In genomic region chr11:71017051-71017450, GRCm38 (mm10) we compare ENCODE assay signal across 19 mouse cellular contexts. TPM values are rescaled to one million over a fixed set of nuclear protein-coding genes. Genes with fewer than 3 reads are reported as not detected.
A peak's percentile ranks its signal among the peaks of the same experiment; 100 is the strongest.
DNase-seq lines count a peak whose midpoint lies in the region; ATAC-seq and TF ChIP-seq lines count a peak whose summit lies in the region.
"Had no signal": no experiment of that assay in that cellular context is flagged by ENCODE, and none has a peak within 500 bp of the region (broad histone marks: within the 10 kb centered on the region; RNA-seq: fewer than 3 reads in every experiment).

No protein-coding gene starts in this region.

- H3K9ac ChIP-seq in forebrain, embryonic 12.5 days = no peak overlapping the region
- H3K9ac ChIP-seq in forebrain, postnatal 0 days = no peak overlapping the region
- no peak overlapping the region for H3K9ac ChIP-seq in hindbrain, embryonic 14.5 days
- H3K9ac ChIP-seq in hindbrain, embryonic 16.5 days (ENCODE audit: low read depth, low read length) = no peak overlapping the region
- H3K9ac ChIP-seq in midbrain, embryonic 15.5 days = no peak overlapping the region
- H3K9ac ChIP-seq in midbrain, postnatal 0 days (replicated peaks; ENCODE audit: low read length, poor library complexity, severe bottlenecking) = no peak overlapping the region
- H3K9ac ChIP-seq in liver, postnatal 0 days (replicated peaks) = no peak overlapping the region; the same call in 1 of the 2 replicates
- H3K9ac ChIP-seq: heart, embryonic 12.5 days; intestine, embryonic 15.5 days had no signal

- no peak overlapping the region; the same call in 1 of the 2 replicates for H3K4me3 ChIP-seq in forebrain, embryonic 12.5 days (replicated peaks)
- no peak overlapping the region for H3K4me3 ChIP-seq in forebrain, postnatal 0 days (ENCODE audit: low read depth, low read length)
- no peak overlapping the region for H3K4me3 ChIP-seq in hindbrain, embryonic 14.5 days (replicated peaks; ENCODE audit: low read length)
- no peak overlapping the region for H3K4me3 ChIP-seq in hindbrain, embryonic 16.5 days (ENCODE audit: low read length)
- H3K4me3 ChIP-seq in midbrain, embryonic 15.5 days = no peak overlapping the region
- H3K4me3 ChIP-seq in midbrain, postnatal 0 days (ENCODE audit: low read depth, low read length) = no peak overlapping the region
- H3K4me3 ChIP-seq in liver, postnatal 0 days (ENCODE audit: low read depth, low read length) = no peak overlapping the region; the same call in 1 of the 2 replicates
- H3K4me3 ChIP-seq: heart, embryonic 12.5 days; hindbrain, embryonic 10.5 days; intestine, embryonic 15.5 days had no signal

- H3K27me3 ChIP-seq in forebrain, embryonic 12.5 days = no peaks in the 10 kb centered on the region
- H3K27me3 ChIP-seq in forebrain, postnatal 0 days (ENCODE audit: insufficient read depth, low read length) = no peaks in the 10 kb centered on the region
- no peaks in the 10 kb centered on the region for H3K27me3 ChIP-seq in hindbrain, embryonic 14.5 days (ENCODE audit: control insufficient read depth, insufficient read depth, low read length)
- no peaks in the 10 kb centered on the region for H3K27me3 ChIP-seq in hindbrain, embryonic 16.5 days (replicated peaks; ENCODE audit: control insufficient read depth, insufficient read depth, low read length)
- H3K27me3 ChIP-seq in midbrain, embryonic 15.5 days (replicated peaks) = no peaks in the 10 kb centered on the region
- no peaks in the 10 kb centered on the region for H3K27me3 ChIP-seq in midbrain, postnatal 0 days (ENCODE audit: insufficient read depth, low read length)
- H3K27me3 ChIP-seq in liver, postnatal 0 days (ENCODE audit: insufficient read depth, low read length) = no peaks in the 10 kb centered on the region
- H3K27me3 ChIP-seq: heart, embryonic 12.5 days; intestine, embryonic 15.5 days had no signal

- no peak for ATAC-seq in forebrain, embryonic 12.5 days (ENCODE audit: low FRiP score)
- no peak for ATAC-seq in forebrain, postnatal 0 days
- no peak for ATAC-seq in hindbrain, embryonic 14.5 days (ENCODE audit: low FRiP score)
- ATAC-seq in hindbrain, embryonic 16.5 days = no peak
- ATAC-seq in midbrain, embryonic 15.5 days (replicated peaks) = no peak
- no peak for ATAC-seq in midbrain, postnatal 0 days (ENCODE audit: low FRiP score)
- no peak for ATAC-seq in liver, postnatal 0 days
- ATAC-seq: CD4-positive, CD25-positive, alpha-beta regulatory T cell, adult 4 months; intestine, embryonic 15.5 days had no signal

- H3K4me2 ChIP-seq in forebrain, embryonic 12.5 days = peak overlapping the region; percentile 6; the same call in 1 of the 2 replicates
- no peak overlapping the region for H3K4me2 ChIP-seq in forebrain, postnatal 0 days (ENCODE audit: low read depth)
- peak overlapping the region; percentile 68; the same call in 1 of the 2 replicates for H3K4me2 ChIP-seq in hindbrain, embryonic 14.5 days (replicated peaks)
- H3K4me2 ChIP-seq in hindbrain, embryonic 16.5 days (ENCODE audit: low read length) = no peak overlapping the region
- peak overlapping the region; percentile 15; the same call in 1 of the 2 replicates for H3K4me2 ChIP-seq in midbrain, embryonic 15.5 days
- no peak overlapping the region for H3K4me2 ChIP-seq in midbrain, postnatal 0 days (ENCODE audit: low read depth, low read length, poor library complexity, severe bottlenecking)
- peak overlapping the region; percentile 90 for H3K4me2 ChIP-seq in liver, postnatal 0 days (ENCODE audit: low read depth, low read length)
- H3K4me2 ChIP-seq: heart, embryonic 12.5 days; intestine, embryonic 15.5 days had no signal

- WGBS in forebrain, embryonic 12.5 days = 86% methylated on average over 1 of the region's 1 CpGs
- WGBS in forebrain, postnatal 0 days = 85% methylated on average over 1 of the region's 1 CpGs
- 84% methylated on average over 1 of the region's 1 CpGs for WGBS in hindbrain, embryonic 14.5 days
- 87% methylated on average over 1 of the region's 1 CpGs for WGBS in hindbrain, embryonic 16.5 days
- 90% methylated on average over 1 of the region's 1 CpGs for WGBS in midbrain, embryonic 15.5 days
- WGBS in midbrain, postnatal 0 days = 89% methylated on average over 1 of the region's 1 CpGs
- 54% methylated on average over 1 of the region's 1 CpGs for WGBS in liver, postnatal 0 days (ENCODE audit: insufficient replicate concordance)

- no peak for TF ChIP-seq CTCF in forebrain, postnatal 0 days (IDR thresholded peaks at IDR 0.05; ENCODE audit: low read depth)
- TF ChIP-seq CTCF in midbrain, postnatal 0 days (IDR thresholded peaks at IDR 0.05) = no peak
- no peak for TF ChIP-seq CTCF in liver, postnatal 0 days (IDR thresholded peaks at IDR 0.05; ENCODE audit: low read depth)

- H3K9me3 ChIP-seq in forebrain, embryonic 12.5 days = no peaks in the 10 kb centered on the region
- H3K9me3 ChIP-seq in forebrain, postnatal 0 days (ENCODE audit: low read length) = no peaks in the 10 kb centered on the region
- H3K9me3 ChIP-seq in hindbrain, embryonic 14.5 days (ENCODE audit: control insufficient read depth, low read length) = no peaks in the 10 kb centered on the region
- no peaks in the 10 kb centered on the region for H3K9me3 ChIP-seq in hindbrain, embryonic 16.5 days (ENCODE audit: control insufficient read depth, low read length)
- no peaks in the 10 kb centered on the region for H3K9me3 ChIP-seq in midbrain, embryonic 15.5 days
- no peaks in the 10 kb centered on the region for H3K9me3 ChIP-seq in midbrain, postnatal 0 days (ENCODE audit: low read length)
- H3K9me3 ChIP-seq in liver, postnatal 0 days (ENCODE audit: low read length) = no peaks in the 10 kb centered on the region
- H3K9me3 ChIP-seq: embryonic facial prominence, embryonic 10.5 days; heart, embryonic 12.5 days; hindbrain, embryonic 10.5 days; intestine, embryonic 15.5 days had no signal

- H3K4me1 ChIP-seq in forebrain, embryonic 12.5 days = peaks cover 34% of the 10 kb centered on the region
- peaks cover 22% of the 10 kb centered on the region for H3K4me1 ChIP-seq in forebrain, postnatal 0 days (ENCODE audit: insufficient read depth)
- H3K4me1 ChIP-seq in hindbrain, embryonic 14.5 days (replicated peaks; ENCODE audit: control insufficient read depth, insufficient read depth, low read length) = peaks cover 32% of the 10 kb centered on the region
- H3K4me1 ChIP-seq in hindbrain, embryonic 16.5 days (ENCODE audit: control insufficient read depth, insufficient read depth, low read depth, low read length) = peaks cover 27% of the 10 kb centered on the region
- peaks cover 41% of the 10 kb centered on the region for H3K4me1 ChIP-seq in midbrain, embryonic 15.5 days
- peaks cover 8% of the 10 kb centered on the region for H3K4me1 ChIP-seq in midbrain, postnatal 0 days (ENCODE audit: insufficient read depth, low read length)
- H3K4me1 ChIP-seq in liver, postnatal 0 days (ENCODE audit: insufficient read depth) = peaks cover 29% of the 10 kb centered on the region

- TF ChIP-seq EP300 in liver, postnatal 0 days (IDR thresholded peaks at IDR 0.05; ENCODE audit: low read depth) = no peak

- H3K36me3 ChIP-seq in forebrain, embryonic 12.5 days (replicated peaks) = peaks cover 25% of the 10 kb centered on the region
- H3K36me3 ChIP-seq in forebrain, postnatal 0 days (ENCODE audit: insufficient read depth) = peaks cover 11% of the 10 kb centered on the region
- H3K36me3 ChIP-seq in hindbrain, embryonic 14.5 days (replicated peaks; ENCODE audit: control insufficient read depth, insufficient read depth) = peaks cover 21% of the 10 kb centered on the region
- H3K36me3 ChIP-seq in hindbrain, embryonic 16.5 days (ENCODE audit: control insufficient read depth, insufficient read depth, low read length) = peaks cover 9% of the 10 kb centered on the region; the same call in 1 of the 2 replicates
- H3K36me3 ChIP-seq in midbrain, embryonic 15.5 days (replicated peaks) = peaks cover 9% of the 10 kb centered on the region
- peaks cover 5% of the 10 kb centered on the region; the same call in 1 of the 2 replicates for H3K36me3 ChIP-seq in midbrain, postnatal 0 days (ENCODE audit: insufficient read depth, low read length)
- peaks cover 25% of the 10 kb centered on the region for H3K36me3 ChIP-seq in liver, postnatal 0 days (replicated peaks; ENCODE audit: insufficient read depth, low read length)

- DNase-seq in forebrain, postnatal 0 days = no peak
- no peak for DNase-seq in hindbrain, embryonic 14.5 days (ENCODE audit: low spot score)
- no peak for DNase-seq in midbrain, postnatal 0 days (ENCODE audit: low spot score)
- DNase-seq in liver, postnatal 0 days = no peak
- no peak for DNase-seq in spleen, postnatal 14 days (ENCODE audit: low spot score in 2 of 2)
- DNase-seq: adrenal gland, postnatal 14 days; B cell, adult 2 months; cerebellum, adult 11-12 months; cerebellum, adult 9-10 months; cerebellum, postnatal 25 days; gastrocnemius, postnatal 10 days had no signal

- H3K27ac ChIP-seq in forebrain, embryonic 12.5 days = no peak overlapping the region
- H3K27ac ChIP-seq in forebrain, postnatal 0 days (ENCODE audit: low read depth, low read length) = no peak overlapping the region
- no peak overlapping the region for H3K27ac ChIP-seq in hindbrain, embryonic 14.5 days
- H3K27ac ChIP-seq in hindbrain, embryonic 16.5 days (ENCODE audit: low read depth, low read length) = no peak overlapping the region
- no peak overlapping the region for H3K27ac ChIP-seq in midbrain, embryonic 15.5 days
- no peak overlapping the region for H3K27ac ChIP-seq in midbrain, postnatal 0 days (ENCODE audit: low read depth, low read length)
- H3K27ac ChIP-seq in liver, postnatal 0 days (ENCODE audit: low read depth) = 0 out of 2 replicates have a peak overlapping the region, but pooled peaks have one; percentile 19
- H3K27ac ChIP-seq: embryonic facial prominence, embryonic 10.5 days; hindbrain, embryonic 10.5 days; intestine, embryonic 15.5 days had no signal

RNA-seq across cellular contexts. Expression of gene Mis12, which starts 2.4 kb away (rescaled TPM):
- polyA plus RNA-seq in forebrain, embryonic 12.5 days (2016; fragmentation: Nextera tagmentation; extraction: Ambion mirVana) = 60.7 and 66.1 TPM in 2 replicates
- total RNA-seq in forebrain, postnatal 0 days (2014; rRNA removed) = 15.3 and 19.3 TPM in 2 replicates
- polyA plus RNA-seq in forebrain, postnatal 0 days (2015; fragmentation: Nextera tagmentation; extraction: Ambion mirVana) = 8.0 and 13.9 TPM in 2 replicates
- polyA plus RNA-seq in hindbrain, embryonic 14.5 days (2014; fragmentation: Nextera tagmentation; extraction: Ambion mirVana) = 24.3 and 31.6 TPM in 2 replicates
- 32.3 and 33.4 TPM in 2 replicates for polyA plus RNA-seq in hindbrain, embryonic 16.5 days (2015; fragmentation: Nextera tagmentation; extraction: Ambion mirVana)
- 37.5 and 39.2 TPM in 2 replicates for polyA plus RNA-seq in midbrain, embryonic 15.5 days (2015; fragmentation: Nextera tagmentation; extraction: Ambion mirVana)
- 7.6 and 11.3 TPM in 2 replicates for total RNA-seq in midbrain, postnatal 0 days (2014; rRNA removed)
- 12.7 and 13.1 TPM in 2 replicates for polyA plus RNA-seq in midbrain, postnatal 0 days (2015; fragmentation: Nextera tagmentation; extraction: Ambion mirVana)
- 10.8 and 10.9 TPM in 2 replicates for polyA plus RNA-seq in liver, postnatal 0 days (2015; fragmentation: Nextera tagmentation; extraction: Ambion mirVana)

RNA-seq across cellular contexts. Expression of gene Derl2, which starts 2.6 kb away (rescaled TPM):
- polyA plus RNA-seq in forebrain, embryonic 12.5 days (2016; fragmentation: Nextera tagmentation; extraction: Ambion mirVana) = 43.5 and 46.2 TPM in 2 replicates
- 27.0 and 35.0 TPM in 2 replicates for total RNA-seq in forebrain, postnatal 0 days (2014; rRNA removed)
- polyA plus RNA-seq in forebrain, postnatal 0 days (2015; fragmentation: Nextera tagmentation; extraction: Ambion mirVana) = 21.5 and 25.1 TPM in 2 replicates
- polyA plus RNA-seq in hindbrain, embryonic 14.5 days (2014; fragmentation: Nextera tagmentation; extraction: Ambion mirVana) = 30.2 and 37.1 TPM in 2 replicates
- polyA plus RNA-seq in hindbrain, embryonic 16.5 days (2015; fragmentation: Nextera tagmentation; extraction: Ambion mirVana) = 30.9 and 32.9 TPM in 2 replicates
- 28.8 and 33.1 TPM in 2 replicates for polyA plus RNA-seq in midbrain, embryonic 15.5 days (2015; fragmentation: Nextera tagmentation; extraction: Ambion mirVana)
- 27.7 and 48.4 TPM in 2 replicates for total RNA-seq in midbrain, postnatal 0 days (2014; rRNA removed)
- polyA plus RNA-seq in midbrain, postnatal 0 days (2015; fragmentation: Nextera tagmentation; extraction: Ambion mirVana) = 24.0 and 26.1 TPM in 2 replicates
- 46.4 and 46.7 TPM in 2 replicates for polyA plus RNA-seq in liver, postnatal 0 days (2015; fragmentation: Nextera tagmentation; extraction: Ambion mirVana)

RNA-seq across cellular contexts. Expression of gene Dhx33, which starts 12.8 kb away (rescaled TPM):
- 20.9 and 22.3 TPM in 2 replicates for polyA plus RNA-seq in forebrain, embryonic 12.5 days (2016; fragmentation: Nextera tagmentation; extraction: Ambion mirVana)
- 25.8 and 26.7 TPM in 2 replicates for total RNA-seq in forebrain, postnatal 0 days (2014; rRNA removed)
- 7.4 and 9.7 TPM in 2 replicates for polyA plus RNA-seq in forebrain, postnatal 0 days (2015; fragmentation: Nextera tagmentation; extraction: Ambion mirVana)
- 15.7 and 16.5 TPM in 2 replicates for polyA plus RNA-seq in hindbrain, embryonic 14.5 days (2014; fragmentation: Nextera tagmentation; extraction: Ambion mirVana)
- polyA plus RNA-seq in hindbrain, embryonic 16.5 days (2015; fragmentation: Nextera tagmentation; extraction: Ambion mirVana) = 12.4 and 14.7 TPM in 2 replicates
- 15.3 and 16.2 TPM in 2 replicates for polyA plus RNA-seq in midbrain, embryonic 15.5 days (2015; fragmentation: Nextera tagmentation; extraction: Ambion mirVana)
- total RNA-seq in midbrain, postnatal 0 days (2014; rRNA removed) = 24.0 and 30.0 TPM in 2 replicates
- 8.6 and 10.1 TPM in 2 replicates for polyA plus RNA-seq in midbrain, postnatal 0 days (2015; fragmentation: Nextera tagmentation; extraction: Ambion mirVana)
- polyA plus RNA-seq in liver, postnatal 0 days (2015; fragmentation: Nextera tagmentation; extraction: Ambion mirVana) = 2.7 and 3.5 TPM in 2 replicates

RNA-seq across cellular contexts. Expression of gene 6330403K07Rik, which starts 16.3 kb away (rescaled TPM):
- polyA plus RNA-seq in forebrain, embryonic 12.5 days (2016; fragmentation: Nextera tagmentation; extraction: Ambion mirVana) = 321 and 327 TPM in 2 replicates
- total RNA-seq in forebrain, postnatal 0 days (2014; rRNA removed) = 611 and 642 TPM in 2 replicates
- 634 and 640 TPM in 2 replicates for polyA plus RNA-seq in forebrain, postnatal 0 days (2015; fragmentation: Nextera tagmentation; extraction: Ambion mirVana)
- 298 and 315 TPM in 2 replicates for polyA plus RNA-seq in hindbrain, embryonic 14.5 days (2014; fragmentation: Nextera tagmentation; extraction: Ambion mirVana)
- 661 and 685 TPM in 2 replicates for polyA plus RNA-seq in hindbrain, embryonic 16.5 days (2015; fragmentation: Nextera tagmentation; extraction: Ambion mirVana)
- 718 and 742 TPM in 2 replicates for polyA plus RNA-seq in midbrain, embryonic 15.5 days (2015; fragmentation: Nextera tagmentation; extraction: Ambion mirVana)
- 743 and 785 TPM in 2 replicates for total RNA-seq in midbrain, postnatal 0 days (2014; rRNA removed)
- polyA plus RNA-seq in midbrain, postnatal 0 days (2015; fragmentation: Nextera tagmentation; extraction: Ambion mirVana) = 854 and 864 TPM in 2 replicates
- 0.36 and 0.51 TPM in 2 replicates for polyA plus RNA-seq in liver, postnatal 0 days (2015; fragmentation: Nextera tagmentation; extraction: Ambion mirVana)

RNA-seq across cellular contexts. Expression of gene C1qbp, which starts 34.2 kb away (rescaled TPM):
- 249 and 252 TPM in 2 replicates for polyA plus RNA-seq in forebrain, embryonic 12.5 days (2016; fragmentation: Nextera tagmentation; extraction: Ambion mirVana)
- total RNA-seq in forebrain, postnatal 0 days (2014; rRNA removed) = 19.5 and 24.3 TPM in 2 replicates
- 225 and 233 TPM in 2 replicates for polyA plus RNA-seq in forebrain, postnatal 0 days (2015; fragmentation: Nextera tagmentation; extraction: Ambion mirVana)
- polyA plus RNA-seq in hindbrain, embryonic 14.5 days (2014; fragmentation: Nextera tagmentation; extraction: Ambion mirVana) = 171 and 174 TPM in 2 replicates
- 179 and 184 TPM in 2 replicates for polyA plus RNA-seq in hindbrain, embryonic 16.5 days (2015; fragmentation: Nextera tagmentation; extraction: Ambion mirVana)
- polyA plus RNA-seq in midbrain, embryonic 15.5 days (2015; fragmentation: Nextera tagmentation; extraction: Ambion mirVana) = 160 and 166 TPM in 2 replicates
- 21.9 and 33.2 TPM in 2 replicates for total RNA-seq in midbrain, postnatal 0 days (2014; rRNA removed)
- polyA plus RNA-seq in midbrain, postnatal 0 days (2015; fragmentation: Nextera tagmentation; extraction: Ambion mirVana) = 189 and 194 TPM in 2 replicates
- polyA plus RNA-seq in liver, postnatal 0 days (2015; fragmentation: Nextera tagmentation; extraction: Ambion mirVana) = 135 TPM in 2 replicates

Comparison
In these comparisons a context has a peak if more than half of its experiments do, and no peak if none do; other contexts are left out.
1. H3K4me2 ChIP-seq: peak in forebrain, embryonic 12.5 days (single experiment), hindbrain, embryonic 14.5 days (single experiment), midbrain, embryonic 15.5 days (single experiment) and liver, postnatal 0 days (single experiment); none in forebrain, postnatal 0 days (single experiment), hindbrain, embryonic 16.5 days (single experiment) and midbrain, postnatal 0 days (single experiment).